Mouse (Mus musculus): ENCODE measurements around the gene Dip2c.

DNA sequence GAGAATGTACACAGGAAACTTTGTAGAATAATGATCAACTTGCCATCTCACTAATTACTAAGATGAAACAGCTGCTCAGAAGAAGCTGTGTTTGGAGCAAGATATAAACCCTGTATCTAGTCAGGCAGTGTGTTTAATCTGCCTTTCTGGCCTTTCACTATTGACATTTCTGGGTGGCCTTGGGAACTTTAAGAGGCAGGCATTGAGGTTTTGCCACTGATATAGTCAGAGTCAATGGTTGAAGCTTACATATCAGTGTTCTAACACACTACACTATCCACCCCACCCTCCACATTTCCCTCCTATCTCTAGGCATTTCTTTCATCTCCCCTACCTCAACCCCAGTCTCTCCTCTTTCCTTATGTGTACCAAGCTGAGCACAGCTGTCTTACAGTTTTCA is 149.9 kb downstream of the Dip2c start:
- no peak for TF ChIP-seq EP300 (IDR thresholded peaks at IDR 0.05)
- no peak for TF ChIP-seq CTCF (IDR thresholded peaks at IDR 0.05)
